Mouse (Mus musculus): ENCODE data around the gene Foxa3. TPM values are rescaled to one million over a fixed set of nuclear protein-coding genes. Genes with fewer than 3 reads are reported as not detected.

Gene Foxa3
- polyA plus RNA-seq, 1 experiment from 2014 or later = 26.6 TPM

- peak overlapping the region; percentile 99; the same call in 1 of the 2 replicates for H3K27ac ChIP-seq
- peak overlapping the region; percentile 78 for H3K4me3 ChIP-seq (replicated peaks)
- H3K36me3 ChIP-seq = peaks cover 8% of the 10 kb centered on the region; the same call in 1 of the 2 replicates
- peaks cover 61% of the 10 kb centered on the region for H3K4me1 ChIP-seq (replicated peaks)
- H3K9me3 ChIP-seq = no peaks in the 10 kb centered on the region
- ATAC-seq = no peak
- peak overlapping the region; percentile 98 for H3K4me2 ChIP-seq (replicated peaks)
- H3K27me3 ChIP-seq (replicated peaks) = no peaks in the 10 kb centered on the region
- 73% methylated on average over 34 of the region's 34 CpGs for WGBS
- H3K9ac ChIP-seq = peak overlapping the region; percentile 93; the same call in 1 of the 2 replicates
Observed at GRCm38 (mm10) chr7:19005417-19006121, 17.8 kb downstream of the Foxa3 start.

GRCm38 (mm10) chr7:19004631-19005079 lies 18.7 kb downstream of the Foxa3 start:
- Histone ChIP-seq H3K4me3 (replicated peaks) (peak overlapping the region; percentile 78), H3K36me3 (peaks cover 8% of the 10 kb centered on the region; the same call in 1 of the 2 replicates), H3K27me3 (replicated peaks) (no peaks in the 10 kb centered on the region), H3K27ac (peak overlapping the region; percentile 99), H3K9ac (peak overlapping the region; percentile 93), H3K9me3 (no peaks in the 10 kb centered on the region), H3K4me1 (replicated peaks) (peaks cover 62% of the 10 kb centered on the region), H3K4me2 (replicated peaks) (peak overlapping the region; percentile 98)
- WGBS = 4% methylated on average over 34 of the region's 34 CpGs
- no peak for ATAC-seq

GRCm38 (mm10) chr7:19003902-19004630 lies 19.3 kb downstream of the Foxa3 start, which contains the start of gene Irf2bp1:
Gene Irf2bp1, plus strand, starts transcription at chr7:19004044.
- Histone ChIP-seq H3K4me2 (replicated peaks) (peak within 1 kb of the TSS; percentile 98), H3K27ac (peak within 1 kb of the TSS; percentile 99), H3K4me3 (replicated peaks) (peak within 1 kb of the TSS; percentile 78), H3K36me3 (peaks cover 8% of the 10 kb centered on the region; the same call in 1 of the 2 replicates), H3K27me3 (replicated peaks) (no peaks in the 10 kb centered on the region), H3K4me1 (replicated peaks) (peaks cover 56% of the 10 kb centered on the region), H3K9me3 (no peaks in the 10 kb centered on the region), H3K9ac (peak within 1 kb of the TSS; percentile 93)
- under 1% methylated on average over 89 of the region's 90 CpGs for WGBS
- peak; percentile 57 for ATAC-seq

GRCm38 (mm10) chr7:19002848-19003498 lies 20.4 kb downstream of the Foxa3 start:
- H3K27ac ChIP-seq = peak overlapping the region; percentile 82
- peak overlapping the region; percentile 38 for H3K4me3 ChIP-seq (replicated peaks)
- peaks cover 54% of the 10 kb centered on the region for H3K4me1 ChIP-seq (replicated peaks)
- peak overlapping the region; percentile 52 for H3K9ac ChIP-seq
- peak; percentile 47 for ATAC-seq
- under 1% methylated on average over 17 of the region's 17 CpGs for WGBS
- no peaks in the 10 kb centered on the region for H3K9me3 ChIP-seq
- peaks cover 8% of the 10 kb centered on the region; the same call in 1 of the 2 replicates for H3K36me3 ChIP-seq
- no peaks in the 10 kb centered on the region for H3K27me3 ChIP-seq (replicated peaks)
- H3K4me2 ChIP-seq (replicated peaks) = peak overlapping the region; percentile 75

- H3K27ac ChIP-seq = peak overlapping the region; percentile 82
- no peaks in the 10 kb centered on the region for H3K27me3 ChIP-seq (replicated peaks)
- 10% methylated on average over 4 of the region's 4 CpGs for WGBS
- H3K4me2 ChIP-seq (replicated peaks) = peak overlapping the region; percentile 75
- peaks cover 8% of the 10 kb centered on the region; the same call in 1 of the 2 replicates for H3K36me3 ChIP-seq
- ATAC-seq = no peak
- peaks cover 46% of the 10 kb centered on the region for H3K4me1 ChIP-seq (replicated peaks)
- peak overlapping the region; percentile 52; the same call in 1 of the 2 replicates for H3K9ac ChIP-seq
- no peaks in the 10 kb centered on the region for H3K9me3 ChIP-seq
- peak overlapping the region; percentile 38 for H3K4me3 ChIP-seq (replicated peaks)
Observed at GRCm38 (mm10) chr7:19002115-19002514, 21.2 kb downstream of the Foxa3 start.

GRCm38 (mm10) chr7:19001807-19002085 lies 21.6 kb downstream of the Foxa3 start:
- ATAC-seq = no peak
- whole genome bisulfite sequencing = 45% methylated on average over 3 of the region's 3 CpGs
- H3K27me3 ChIP-seq (replicated peaks) = no peaks in the 10 kb centered on the region
- peak overlapping the region; percentile 82 for H3K27ac ChIP-seq
- H3K36me3 ChIP-seq = peaks cover 8% of the 10 kb centered on the region; the same call in 1 of the 2 replicates
- H3K4me1 ChIP-seq (replicated peaks) = peaks cover 42% of the 10 kb centered on the region
- H3K4me2 ChIP-seq (replicated peaks) = peak overlapping the region; percentile 63
- no peaks in the 10 kb centered on the region for H3K9me3 ChIP-seq
- no peak overlapping the region for H3K4me3 ChIP-seq (replicated peaks)
- H3K9ac ChIP-seq = no peak overlapping the region

GRCm38 (mm10) chr7:19001066-19001806 lies 22.1 kb downstream of the Foxa3 start:
- Histone ChIP-seq H3K9ac (peak overlapping the region; percentile 44), H3K36me3 (peaks cover 8% of the 10 kb centered on the region; the same call in 1 of the 2 replicates), H3K27me3 (replicated peaks) (no peaks in the 10 kb centered on the region), H3K4me1 (replicated peaks) (peaks cover 40% of the 10 kb centered on the region), H3K27ac (peak overlapping the region; percentile 82), H3K4me2 (replicated peaks) (peak overlapping the region; percentile 63), H3K4me3 (replicated peaks) (peak overlapping the region; percentile 36), H3K9me3 (no peaks in the 10 kb centered on the region)
- ATAC-seq = peak; percentile 9
- 24% methylated on average over 18 of the region's 18 CpGs for WGBS

GRCm38 (mm10) chr7:19000421-19000820 lies 22.9 kb downstream of the Foxa3 start:
- no peaks in the 10 kb centered on the region for H3K27me3 ChIP-seq (replicated peaks)
- no peak for ATAC-seq
- H3K9me3 ChIP-seq = no peaks in the 10 kb centered on the region
- 42% methylated on average over 10 of the region's 10 CpGs for WGBS
- H3K27ac ChIP-seq = peak overlapping the region; percentile 82; the same call in 1 of the 2 replicates
- H3K4me1 ChIP-seq (replicated peaks) = peaks cover 32% of the 10 kb centered on the region
- H3K4me3 ChIP-seq (replicated peaks) = peak overlapping the region; percentile 36
- H3K36me3 ChIP-seq = peaks cover 3% of the 10 kb centered on the region; the same call in 1 of the 2 replicates
- peak overlapping the region; percentile 44 for H3K9ac ChIP-seq
- H3K4me2 ChIP-seq (replicated peaks) = peak overlapping the region; percentile 63

GRCm38 (mm10) chr7:18998835-18999234 lies 24.5 kb downstream of the Foxa3 start:
- H3K9ac ChIP-seq = no peak overlapping the region
- peaks cover 21% of the 10 kb centered on the region for H3K4me1 ChIP-seq (replicated peaks)
- H3K27ac ChIP-seq = no peak overlapping the region
- no peak overlapping the region for H3K4me3 ChIP-seq (replicated peaks)
- no peaks in the 10 kb centered on the region for H3K27me3 ChIP-seq (replicated peaks)
- WGBS = 49% methylated on average over 9 of the region's 9 CpGs
- H3K9me3 ChIP-seq = no peaks in the 10 kb centered on the region
- no peak for ATAC-seq
- no peak overlapping the region for H3K4me2 ChIP-seq (replicated peaks)
- H3K36me3 ChIP-seq = no peaks in the 10 kb centered on the region

- Histone ChIP-seq H3K27me3 (replicated peaks) (peaks cover 18% of the 10 kb centered on the region), H3K4me1 (replicated peaks) (peaks cover 11% of the 10 kb centered on the region), H3K9ac (no peak overlapping the region), H3K9me3 (no peaks in the 10 kb centered on the region), H3K27ac (no peak overlapping the region), H3K36me3 (no peaks in the 10 kb centered on the region), H3K4me3 (replicated peaks) (no peak overlapping the region), H3K4me2 (replicated peaks) (peak overlapping the region; percentile 93; the same call in 1 of the 2 replicates)
- ATAC-seq = no peak
- WGBS = 91% methylated on average over 5 of the region's 5 CpGs
Observed at GRCm38 (mm10) chr7:18993036-18993435, 30.3 kb downstream of the Foxa3 start.

GRCm38 (mm10) chr7:18992294-18992675 lies 31.1 kb downstream of the Foxa3 start:
- Histone ChIP-seq H3K9ac (peak overlapping the region; percentile 59), H3K27me3 (replicated peaks) (peaks cover 22% of the 10 kb centered on the region), H3K27ac (no peak overlapping the region), H3K4me2 (replicated peaks) (peak overlapping the region; percentile 93), H3K4me3 (replicated peaks) (peak overlapping the region; percentile 47), H3K4me1 (replicated peaks) (peaks cover 11% of the 10 kb centered on the region), H3K9me3 (no peaks in the 10 kb centered on the region), H3K36me3 (no peaks in the 10 kb centered on the region)
- no peak for ATAC-seq
- 4% methylated on average over 31 of the region's 31 CpGs for WGBS
